Mouse (Mus musculus) spleen, adult 12 weeks (tissue): Measurements from ENCODE around the gene Dnajb9.
"Not testable (repeated sequence)": the region's sequence is repeated elsewhere in the genome, so short reads cannot be mapped to it uniquely, and the experiment has no call there.

ENCODE experiments used
- DNase-seq: peaks from one replicate; pipeline ENCODE4 v3.0.0; 2022; ENCODE audit warnings: low spot score

Gene Dnajb9

GRCm38 (mm10) chr12:44209824-44210752, at the start of gene Dnajb9:
Dnajb9 (minus strand) TSS chr12:44210326.
- DNase-seq = peak; percentile 99

DNA sequence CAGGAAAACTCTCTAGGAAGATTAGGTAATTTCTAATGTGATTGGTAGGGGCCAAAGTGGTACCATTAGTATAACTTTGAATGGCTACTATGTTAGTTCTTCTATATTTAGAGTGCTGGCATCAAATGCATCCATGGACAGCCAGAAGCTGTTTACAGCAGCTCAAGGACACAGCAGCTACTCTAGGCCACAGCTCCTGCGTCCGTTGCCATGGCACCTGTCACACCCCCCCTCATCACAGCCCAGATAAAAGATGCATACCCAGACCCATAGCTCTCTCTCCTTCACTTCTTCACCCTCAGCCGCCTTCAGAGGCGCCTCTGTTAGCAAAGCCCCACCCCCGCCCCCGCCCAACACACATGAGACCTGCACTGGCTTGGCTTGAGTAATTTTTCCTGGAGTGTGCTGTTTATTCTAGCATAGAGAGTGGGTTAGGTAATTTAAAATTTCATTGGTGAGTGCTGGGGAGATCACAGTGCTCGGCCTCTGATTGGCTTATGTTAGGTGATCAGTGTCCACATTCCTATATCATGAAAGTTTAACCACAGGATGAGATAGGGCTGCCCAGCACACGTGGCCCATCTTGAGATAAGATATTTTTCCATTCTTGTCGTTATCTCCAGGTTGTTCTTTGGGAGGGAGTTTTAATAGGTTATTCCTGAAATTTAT, 38.3 kb upstream of the Dnajb9 start:
- DNase-seq = no peak

DNA sequence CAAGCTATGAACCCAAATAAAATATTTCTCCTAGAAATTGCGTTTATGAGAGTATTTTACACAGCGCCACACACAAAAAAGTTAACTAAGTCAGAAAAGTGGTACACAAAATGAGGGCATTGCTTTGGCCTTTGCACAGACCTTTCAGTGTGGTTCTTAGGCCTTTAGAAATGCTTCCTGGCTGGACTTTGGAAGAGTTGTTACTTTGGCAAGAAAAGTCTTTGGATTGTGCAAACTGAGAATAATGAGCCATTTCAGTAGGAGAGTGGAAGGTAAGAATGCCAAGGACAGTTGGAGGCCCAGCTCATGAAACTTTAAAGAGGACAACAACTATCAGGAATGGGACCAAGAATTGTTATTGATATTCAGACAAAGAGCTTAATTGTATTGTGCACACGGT, 35.6 kb upstream of the Dnajb9 start:
- DNase-seq = no peak

DNA sequence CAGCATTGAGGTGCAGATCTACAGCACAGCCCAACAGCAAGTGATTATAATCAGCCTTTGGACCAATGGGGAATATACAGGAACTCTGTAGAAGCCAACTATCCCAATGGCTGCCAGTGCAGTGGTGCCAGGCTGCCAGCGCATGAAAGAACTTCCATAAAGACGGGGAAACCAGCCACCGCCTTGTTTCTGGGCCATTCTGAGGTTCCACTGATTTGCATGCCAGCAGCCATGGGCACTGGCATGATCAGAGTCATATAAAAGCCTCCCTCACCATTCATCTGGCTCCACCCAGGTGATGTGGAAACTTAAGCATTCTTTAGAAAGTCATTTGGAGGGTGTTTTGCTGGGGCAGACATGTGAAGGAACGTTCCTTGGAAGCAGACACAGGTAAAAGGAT, 32.3 kb upstream of the Dnajb9 start:
- DNase-seq = peak; percentile 11

DNA sequence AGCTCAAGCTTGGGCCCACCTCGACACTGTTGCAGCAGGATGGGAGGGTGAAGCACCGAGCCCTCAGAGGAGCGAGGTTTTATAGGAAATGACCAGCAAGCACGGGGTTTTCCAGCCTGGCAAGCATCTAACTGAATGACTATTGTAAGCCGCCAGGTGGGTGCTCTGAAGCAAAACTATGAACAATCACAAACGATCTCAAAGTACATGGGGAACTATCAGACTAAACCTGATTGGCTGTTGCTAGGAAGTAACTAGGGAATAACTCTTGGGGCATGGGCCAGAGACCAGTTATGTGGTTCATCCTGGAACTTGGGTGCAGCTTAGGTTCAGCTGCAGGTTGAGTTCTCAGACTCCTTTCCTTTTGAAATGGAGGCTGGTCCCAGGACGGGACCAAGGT, 31.0 kb upstream of the Dnajb9 start:
- DNase-seq = peak; percentile 34

- no peak for DNase-seq
Measured at GRCm38 (mm10) chr12:44224650-44225049, 14.5 kb upstream of the Dnajb9 start.

- DNase-seq = no peak
Measured at GRCm38 (mm10) chr12:44223044-44223443, 12.9 kb upstream of the Dnajb9 start.

DNA sequence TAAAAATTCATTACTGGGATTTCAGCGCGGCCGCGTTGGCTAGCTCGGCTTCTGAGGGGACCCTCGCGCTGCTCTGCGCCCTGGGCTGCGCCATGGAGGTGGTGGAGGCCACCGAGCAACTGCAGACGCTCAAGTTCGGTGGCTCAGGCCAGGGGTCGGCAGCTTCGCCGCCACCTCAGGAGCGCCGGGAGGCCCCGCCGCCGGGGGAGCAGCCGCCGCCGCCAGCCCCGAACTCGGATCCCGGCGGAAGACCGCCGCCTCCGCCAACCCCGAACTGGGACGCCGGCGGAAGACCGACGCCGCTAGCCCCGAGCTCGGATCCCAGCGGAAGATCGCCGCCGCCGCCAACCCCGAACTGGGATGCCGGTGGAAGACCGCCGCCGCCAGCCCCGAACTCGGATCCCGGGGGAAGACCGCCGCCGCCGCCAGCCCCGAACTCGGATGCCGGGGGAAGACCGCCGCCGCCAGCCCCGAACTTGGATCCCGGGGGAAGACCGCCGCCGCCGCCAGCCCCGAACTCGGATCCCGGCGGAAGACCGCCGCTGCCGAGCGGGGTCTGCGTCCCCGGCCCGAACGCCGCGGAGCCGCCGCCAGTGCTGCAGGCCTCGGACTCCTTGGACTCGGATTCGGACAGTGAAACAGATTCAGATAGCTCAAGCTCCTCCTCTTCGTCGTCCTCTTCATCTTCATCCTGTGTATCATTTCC, 11.7 kb upstream of the Dnajb9 start:
- no peak for DNase-seq

- not testable (repeated sequence) for DNase-seq
Measured at GRCm38 (mm10) chr12:44221070-44221469, 10.9 kb upstream of the Dnajb9 start, which contains the start of gene Pnpla8. Pnpla8 (plus strand) TSS chr12:44221370.

GRCm38 (mm10) chr12:44211555-44211954, 1.4 kb upstream of the Dnajb9 start:
- DNase-seq = no peak

- no peak for DNase-seq
Measured at GRCm38 (mm10) chr12:44209141-44209823, 844 bp downstream of the Dnajb9 start.

DNA sequence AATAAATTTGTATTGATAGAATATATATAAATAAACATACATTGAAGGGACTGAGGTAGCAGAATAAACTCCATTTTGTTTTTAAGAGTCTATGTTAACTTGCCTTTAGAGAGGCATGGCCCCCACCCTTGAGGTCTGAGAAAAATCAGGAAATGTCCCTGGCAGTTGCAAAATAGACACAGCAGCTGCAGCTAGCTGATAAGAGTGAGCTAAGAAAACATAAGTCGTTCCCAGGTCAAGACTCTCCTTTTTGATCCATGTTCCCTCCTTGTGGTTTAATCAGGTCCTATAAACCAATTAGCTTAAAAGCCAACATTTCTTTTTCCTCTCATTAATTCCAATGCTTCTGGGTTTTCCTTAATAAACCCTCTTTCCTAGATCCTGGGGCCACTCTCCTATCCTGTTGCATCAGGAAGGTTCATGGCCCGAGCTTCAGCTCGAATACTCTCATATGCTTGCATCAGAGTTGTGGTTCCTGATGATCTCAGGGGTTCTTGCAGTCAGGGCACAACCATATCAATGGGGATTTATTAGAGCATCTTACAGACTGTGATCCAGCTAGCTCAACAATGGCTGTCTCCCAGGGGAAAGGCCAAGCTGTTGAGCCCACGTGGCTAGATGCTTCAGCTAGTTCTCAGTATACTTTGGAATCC, 12.1 kb downstream of the Dnajb9 start:
- no peak for DNase-seq

DNA sequence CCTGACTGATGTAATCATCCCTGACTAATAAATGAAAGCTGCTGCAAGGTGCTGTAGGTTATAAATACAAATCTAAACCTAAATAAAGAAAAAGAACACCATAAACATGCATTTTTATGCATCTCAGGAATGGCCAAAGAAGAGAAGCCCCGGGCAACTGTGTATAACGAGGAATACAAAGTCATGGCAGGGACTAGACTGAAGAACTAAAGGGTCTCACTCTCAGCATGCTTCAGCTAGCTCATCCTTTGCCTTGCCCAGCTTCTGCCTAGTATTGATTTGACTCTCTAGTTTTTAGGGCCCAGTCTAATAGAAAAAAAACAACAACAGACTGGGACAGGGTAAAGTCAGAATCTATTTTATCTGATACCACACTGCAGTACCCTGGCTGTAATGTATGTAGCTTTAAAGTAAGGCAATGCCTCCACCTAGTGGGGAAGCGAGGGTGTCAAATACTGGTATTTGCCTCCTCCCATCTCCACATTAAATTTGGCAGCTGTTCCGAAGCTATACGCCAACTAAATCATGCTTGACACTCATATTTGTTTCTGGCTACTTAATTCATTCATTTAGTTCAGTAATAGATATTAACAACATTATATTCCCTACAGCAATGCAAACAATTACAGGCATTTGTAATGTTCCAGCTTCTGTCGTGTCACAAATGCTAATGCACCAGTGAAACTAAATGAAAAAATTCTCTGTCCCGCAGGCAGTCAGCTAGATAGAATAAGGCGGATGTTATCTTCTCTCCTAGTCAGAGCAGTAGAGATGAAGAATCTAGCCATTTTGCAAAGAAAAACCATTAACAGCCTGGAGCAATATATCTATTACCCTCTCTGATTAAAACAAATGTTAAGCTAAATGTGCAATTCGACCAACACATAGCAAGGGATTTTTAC, 28.8 kb downstream of the Dnajb9 start:
- no peak for DNase-seq

GRCm38 (mm10) chr12:44177038-44177355, 33.1 kb downstream of the Dnajb9 start:
- DNase-seq = no peak

DNA sequence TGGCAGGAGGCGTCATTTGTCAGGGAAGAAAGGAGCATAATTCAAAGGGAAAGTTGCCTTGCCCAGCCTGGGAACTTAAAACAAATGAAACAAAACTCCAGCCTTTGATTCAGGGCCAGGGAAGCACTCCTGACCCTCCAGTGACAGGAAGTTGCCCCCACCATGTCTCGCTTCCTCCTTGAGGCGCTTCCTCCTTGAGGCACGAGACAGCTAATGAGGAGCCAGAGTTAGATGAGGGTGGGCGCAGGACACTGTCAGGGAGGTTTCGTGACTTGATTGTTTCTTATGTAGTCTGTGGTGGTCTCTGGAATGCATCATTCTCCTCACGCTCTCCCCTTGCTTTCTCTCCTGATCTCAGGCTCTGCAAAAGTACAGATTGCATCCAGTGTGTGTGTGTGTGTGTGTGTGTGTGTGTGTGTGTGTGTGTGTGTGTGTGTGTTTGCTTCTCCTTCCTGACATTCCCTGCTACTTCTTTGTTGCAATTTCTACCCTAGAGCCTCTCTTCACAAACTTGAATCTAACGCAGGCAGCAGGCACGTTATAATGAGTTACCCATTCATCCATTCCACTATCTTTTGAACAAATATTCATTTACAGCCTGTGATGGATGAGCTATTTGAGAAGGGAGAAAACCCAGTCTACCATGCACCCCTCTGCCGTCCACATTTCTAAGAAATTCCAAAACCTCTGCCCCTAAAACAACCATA, 33.6 kb downstream of the Dnajb9 start:
- no peak for DNase-seq

GRCm38 (mm10) chr12:44166949-44167348, 43.2 kb downstream of the Dnajb9 start:
- DNase-seq = no peak

DNA sequence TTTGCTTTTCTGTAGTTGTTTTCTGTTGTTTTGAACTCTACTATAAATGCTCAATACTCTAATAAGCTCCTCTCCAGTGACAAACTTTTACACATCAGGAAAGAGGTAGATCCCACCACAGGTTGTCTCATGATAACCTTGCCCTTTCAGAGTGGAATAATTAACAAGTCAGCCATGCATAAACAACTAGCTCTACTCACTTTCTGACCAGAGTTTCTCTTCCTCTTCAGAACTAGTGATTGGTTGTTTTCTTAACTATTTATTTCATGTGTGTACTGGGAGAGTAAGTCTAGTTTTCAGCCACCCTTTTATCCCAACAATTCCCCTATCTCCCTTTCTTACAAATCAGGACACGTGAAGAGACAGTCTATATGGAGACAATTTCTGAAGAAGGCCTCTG, 50.8 kb downstream of the Dnajb9 start:
- DNase-seq = no peak
